Mouse (Mus musculus) heart, adult 2 months (tissue): ENCODE measurements at regions not wholly inside any gene's neighbourhood (a gene's known extent, or its start where the extent isn't known, plus 50 kb on each side); places are given as distances from the start of the nearest gene placed in this dataset.
A peak's percentile ranks its signal among the peaks of the same experiment; 100 is the strongest.

Source experiments
- CTCF ChIP-seq: fragments of 200-600 bp; IDR thresholded peaks from 2 replicates; pipeline ENCODE4 v1.8.1; 2022; ENCODE audit warnings: antibody characterized with exemption, mild to moderate bottlenecking, moderate library complexity
- EP300 ChIP-seq: fragments of 200-500 bp; IDR thresholded peaks from 2 replicates; pipeline ENCODE4 v1.6.1; 2011; ENCODE audit warnings: low read depth, low read length, control low read depth; ENCODE audit not compliant: insufficient read depth

- peak; percentile 37 for TF ChIP-seq CTCF
- no peak for TF ChIP-seq EP300
These were observed 576.2 kb upstream of the Arpp21 start for GRCm38 (mm10) chr9:112811946-112812345.
